Mouse (Mus musculus): ENCODE measurements around the gene Itpr2. TPM values are rescaled to one million over a fixed set of nuclear protein-coding genes. Genes with fewer than 3 reads are reported as not detected.
A peak's percentile ranks its signal among the peaks of the same experiment; 100 is the strongest.

The Itpr2 gene
- polyA plus RNA-seq (2012; ENCODE audit: insufficient read depth, insufficient read length, missing spikeins), result 33.6 and 35.0 TPM in 2 replicates

- peaks cover 23% of the 10 kb centered on the region for H3K4me1 ChIP-seq (ENCODE audit: control insufficient read depth, insufficient read depth, insufficient read length, low read length)
- peak within 1 kb of the TSS; percentile 76 for H3K4me3 ChIP-seq (ENCODE audit: insufficient read depth, low read depth, low read length)
- H3K27ac ChIP-seq (replicated peaks; ENCODE audit: low read depth, low read length), result peak within 1 kb of the TSS; percentile 98
Observed at GRCm38 (mm10) chr6:146501866-146502804, at the start of gene Itpr2. Gene Itpr2 (minus strand): TSS chr6:146502223.

- Histone ChIP-seq H3K4me3 (ENCODE audit: insufficient read depth, low read depth, low read length) (no peak overlapping the region), H3K4me1 (ENCODE audit: control insufficient read depth, insufficient read depth, insufficient read length, low read length) (no peaks in the 10 kb centered on the region), H3K27ac (replicated peaks; ENCODE audit: low read depth, low read length) (no peak overlapping the region)
Observed at GRCm38 (mm10) chr6:146551326-146551725, 49.3 kb upstream of the Itpr2 start.

DNA sequence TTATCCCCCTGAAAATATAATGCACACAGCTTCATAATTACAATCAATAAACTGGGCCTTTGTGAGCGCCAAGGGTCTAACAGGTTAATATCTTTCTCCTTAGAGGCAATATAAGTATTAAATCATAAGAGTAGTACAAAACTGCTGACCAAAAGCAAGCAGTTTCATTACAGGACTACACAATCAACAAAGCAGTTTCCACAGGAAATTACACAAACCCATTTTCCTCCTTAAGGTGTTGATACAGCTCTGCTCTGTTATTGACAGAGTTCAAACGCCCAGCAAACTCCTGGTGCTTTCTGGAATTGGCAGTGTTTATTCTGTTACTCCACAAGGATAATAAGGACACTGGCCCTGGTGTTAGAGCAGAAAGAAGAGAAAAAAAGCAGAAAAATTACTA is 48.4 kb upstream of the Itpr2 start:
- H3K4me3 ChIP-seq (ENCODE audit: insufficient read depth, low read depth, low read length), result no peak overlapping the region
- no peak overlapping the region for H3K27ac ChIP-seq (replicated peaks; ENCODE audit: low read depth, low read length)

DNA sequence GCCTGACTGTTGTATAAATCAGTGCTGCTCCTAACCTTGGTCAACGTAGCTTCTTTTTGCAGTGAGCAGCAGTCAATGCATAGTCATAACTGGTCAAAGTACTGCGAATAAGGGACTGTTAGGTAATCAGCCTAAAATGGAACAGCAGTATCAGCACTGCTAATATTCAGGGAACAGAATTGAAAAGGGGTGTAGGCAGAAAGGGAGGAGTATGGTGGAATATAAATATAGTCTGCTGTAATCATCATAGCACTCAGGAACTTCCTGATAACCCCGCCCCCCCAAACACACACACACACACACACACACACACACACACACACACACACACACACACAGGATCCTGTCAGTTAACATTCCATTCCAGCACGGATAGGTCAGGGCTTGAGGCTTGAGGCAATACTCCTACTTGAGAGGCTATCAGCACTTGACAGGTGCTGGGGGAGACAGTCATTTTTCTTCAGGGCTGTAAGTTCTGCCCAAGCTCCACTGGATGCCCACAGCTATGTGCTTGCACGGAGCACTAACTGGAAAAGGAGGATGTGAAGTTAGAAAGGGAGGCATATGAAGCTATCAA is 43.4 kb upstream of the Itpr2 start:
- Histone ChIP-seq H3K4me1 (ENCODE audit: control insufficient read depth, insufficient read depth, insufficient read length, low read length) (0 out of 2 replicates have a peak, but pooled peaks cover 4% of the 10 kb centered on the region), H3K4me3 (ENCODE audit: insufficient read depth, low read depth, low read length) (no peak overlapping the region), H3K27ac (replicated peaks; ENCODE audit: low read depth, low read length) (no peak overlapping the region)

More for the DNA sequence above, 48.4 kb upstream of the Itpr2 start:
- H3K4me1 ChIP-seq (ENCODE audit: control insufficient read depth, insufficient read depth, insufficient read length, low read length), result 0 out of 2 replicates have a peak, but pooled peaks cover 2% of the 10 kb centered on the region

- no peak overlapping the region for H3K4me3 ChIP-seq (ENCODE audit: insufficient read depth, low read depth, low read length)
- H3K4me1 ChIP-seq (ENCODE audit: control insufficient read depth, insufficient read depth, insufficient read length, low read length), result 0 out of 2 replicates have a peak, but pooled peaks cover 4% of the 10 kb centered on the region
- H3K27ac ChIP-seq (replicated peaks; ENCODE audit: low read depth, low read length), result no peak overlapping the region
Observed at GRCm38 (mm10) chr6:146544622-146545021, 42.6 kb upstream of the Itpr2 start.

GRCm38 (mm10) chr6:146540386-146540785 is 38.4 kb upstream of the Itpr2 start:
- Histone ChIP-seq H3K4me3 (ENCODE audit: insufficient read depth, low read depth, low read length) (no peak overlapping the region), H3K4me1 (ENCODE audit: control insufficient read depth, insufficient read depth, insufficient read length, low read length) (0 out of 2 replicates have a peak, but pooled peaks cover 2% of the 10 kb centered on the region), H3K27ac (replicated peaks; ENCODE audit: low read depth, low read length) (no peak overlapping the region)

DNA sequence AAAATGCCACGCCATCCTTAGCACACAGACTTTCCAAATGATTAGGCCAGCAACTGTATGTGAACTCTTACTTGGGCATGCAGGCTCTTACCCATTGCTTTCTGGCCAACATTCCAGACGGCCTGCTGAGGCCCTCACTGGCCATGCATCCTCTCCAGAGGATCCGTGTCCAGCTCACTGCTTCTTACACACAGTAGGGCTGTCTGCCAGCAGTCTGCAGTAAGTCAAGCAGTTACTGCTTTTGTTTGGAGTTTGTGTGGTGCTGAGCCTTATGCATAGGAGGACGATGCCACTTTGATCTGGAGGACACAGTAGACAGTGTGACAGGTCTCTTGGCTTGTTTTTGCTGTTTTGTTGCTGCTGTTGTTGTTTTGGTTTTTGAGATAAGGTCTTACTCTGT is 36.6 kb upstream of the Itpr2 start:
- Histone ChIP-seq H3K4me1 (ENCODE audit: control insufficient read depth, insufficient read depth, insufficient read length, low read length) (no peaks in the 10 kb centered on the region), H3K4me3 (ENCODE audit: insufficient read depth, low read depth, low read length) (no peak overlapping the region), H3K27ac (replicated peaks; ENCODE audit: low read depth, low read length) (no peak overlapping the region)

GRCm38 (mm10) chr6:146538071-146538470 is 36.0 kb upstream of the Itpr2 start:
- Histone ChIP-seq H3K4me1 (ENCODE audit: control insufficient read depth, insufficient read depth, insufficient read length, low read length) (no peaks in the 10 kb centered on the region), H3K4me3 (ENCODE audit: insufficient read depth, low read depth, low read length) (no peak overlapping the region), H3K27ac (replicated peaks; ENCODE audit: low read depth, low read length) (no peak overlapping the region)

GRCm38 (mm10) chr6:146537111-146537510 is 35.1 kb upstream of the Itpr2 start:
- no peak overlapping the region for H3K4me3 ChIP-seq (ENCODE audit: insufficient read depth, low read depth, low read length)
- H3K4me1 ChIP-seq (ENCODE audit: control insufficient read depth, insufficient read depth, insufficient read length, low read length), result no peaks in the 10 kb centered on the region
- no peak overlapping the region for H3K27ac ChIP-seq (replicated peaks; ENCODE audit: low read depth, low read length)

- Histone ChIP-seq H3K4me1 (ENCODE audit: control insufficient read depth, insufficient read depth, insufficient read length, low read length) (peaks cover 3% of the 10 kb centered on the region; the same call in 1 of the 2 replicates), H3K4me3 (ENCODE audit: insufficient read depth, low read depth, low read length) (no peak overlapping the region), H3K27ac (replicated peaks; ENCODE audit: low read depth, low read length) (no peak overlapping the region)
Observed at GRCm38 (mm10) chr6:146535501-146535900, 33.5 kb upstream of the Itpr2 start.

DNA sequence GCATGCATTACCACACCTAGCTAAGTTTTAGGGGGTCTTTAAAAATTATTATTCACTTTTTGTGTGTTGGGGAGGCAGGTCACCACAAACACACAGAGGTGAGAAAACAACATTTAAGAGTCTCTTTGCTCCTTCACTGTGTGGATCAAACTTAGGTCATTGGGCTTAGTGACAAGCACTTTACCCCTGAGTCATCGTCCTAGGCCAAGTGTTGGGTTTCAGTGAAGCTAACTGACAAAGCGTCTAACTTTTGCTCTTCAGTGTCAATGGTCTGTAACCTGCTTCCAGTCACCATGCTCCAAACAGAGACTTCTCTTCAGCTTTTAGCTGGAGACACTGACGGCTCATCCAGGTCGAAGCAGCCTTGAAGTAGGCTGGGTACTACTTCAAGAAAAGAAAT is 31.1 kb upstream of the Itpr2 start:
- Histone ChIP-seq H3K4me3 (ENCODE audit: insufficient read depth, low read depth, low read length) (no peak overlapping the region), H3K27ac (replicated peaks; ENCODE audit: low read depth, low read length) (no peak overlapping the region), H3K4me1 (ENCODE audit: control insufficient read depth, insufficient read depth, insufficient read length, low read length) (peaks cover 9% of the 10 kb centered on the region)

GRCm38 (mm10) chr6:146530769-146531168 is 28.7 kb upstream of the Itpr2 start:
- Histone ChIP-seq H3K27ac (replicated peaks; ENCODE audit: low read depth, low read length) (peak overlapping the region; percentile 59; the same call in 1 of the 2 replicates), H3K4me1 (ENCODE audit: control insufficient read depth, insufficient read depth, insufficient read length, low read length) (peaks cover 9% of the 10 kb centered on the region), H3K4me3 (ENCODE audit: insufficient read depth, low read depth, low read length) (no peak overlapping the region)

DNA sequence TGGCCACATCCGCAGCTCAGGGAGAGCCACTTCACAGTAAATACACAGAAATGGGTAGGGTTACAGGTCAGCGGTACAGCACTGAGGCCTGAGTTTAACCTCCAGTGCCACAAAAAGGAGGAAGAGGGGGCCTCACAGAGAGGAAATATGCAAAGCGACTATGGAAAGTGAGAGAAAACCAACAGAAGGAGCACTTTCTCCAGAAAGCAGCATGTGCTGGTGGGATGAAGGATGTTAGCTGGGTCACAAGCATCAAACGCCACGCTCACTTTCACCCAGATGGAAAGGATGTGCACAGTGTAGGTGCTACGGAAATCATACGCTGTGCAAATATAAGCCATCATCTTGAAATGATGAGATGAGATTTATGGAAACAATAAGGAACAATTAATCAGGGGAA is 28.3 kb upstream of the Itpr2 start:
- Histone ChIP-seq H3K27ac (replicated peaks; ENCODE audit: low read depth, low read length) (peak overlapping the region; percentile 18; the same call in 1 of the 2 replicates), H3K4me1 (ENCODE audit: control insufficient read depth, insufficient read depth, insufficient read length, low read length) (peaks cover 9% of the 10 kb centered on the region)

GRCm38 (mm10) chr6:146527537-146527936 is 25.5 kb upstream of the Itpr2 start:
- no peak overlapping the region for H3K4me3 ChIP-seq (ENCODE audit: insufficient read depth, low read depth, low read length)
- peaks cover 9% of the 10 kb centered on the region for H3K4me1 ChIP-seq (ENCODE audit: control insufficient read depth, insufficient read depth, insufficient read length, low read length)
- no peak overlapping the region for H3K27ac ChIP-seq (replicated peaks; ENCODE audit: low read depth, low read length)

More for the DNA sequence above, 28.3 kb upstream of the Itpr2 start:
- no peak overlapping the region for H3K4me3 ChIP-seq (ENCODE audit: insufficient read depth, low read depth, low read length)

- no peak overlapping the region for H3K4me3 ChIP-seq (ENCODE audit: insufficient read depth, low read depth, low read length)
- H3K4me1 ChIP-seq (ENCODE audit: control insufficient read depth, insufficient read depth, insufficient read length, low read length), result peaks cover 6% of the 10 kb centered on the region
- H3K27ac ChIP-seq (replicated peaks; ENCODE audit: low read depth, low read length), result no peak overlapping the region
Observed at GRCm38 (mm10) chr6:146525500-146525899, 23.5 kb upstream of the Itpr2 start.

Data from brown adipose tissue, adult 24 weeks (tissue).